In genomic region chr8:86881951-86882350, GRCm38 (mm10) we compare ENCODE assay signal across 12 mouse cellular contexts. TPM values are rescaled to one million over a fixed set of nuclear protein-coding genes. Genes with fewer than 3 reads are reported as not detected.
DNase-seq lines count a peak whose midpoint lies in the region; ATAC-seq and TF ChIP-seq lines count a peak whose summit lies in the region.
"Had no signal": no experiment of that assay in that cellular context is flagged by ENCODE, and none has a peak within 500 bp of the region (broad histone marks: within the 10 kb centered on the region; RNA-seq: fewer than 3 reads in every experiment).

No protein-coding gene starts in this region.

- no peak overlapping the region for H3K4me3 ChIP-seq in heart, postnatal 0 days (ENCODE audit: low read depth, low read length)
- H3K4me3 ChIP-seq in ES-E14 (ENCODE audit: insufficient read depth in 1 of 2, low read depth in 1 of 2, low read length in 2 of 2, poor library complexity in 1 of 2, severe bottlenecking in 1 of 2), result peak overlapping the region; percentile 24 to 95; a peak in 3 of 4 replicates
- no peak overlapping the region for H3K4me3 ChIP-seq in liver, embryonic 11.5 days (ENCODE audit: low read depth, low read length)

- TF ChIP-seq EP300 in heart, postnatal 0 days (IDR thresholded peaks at IDR 0.05; ENCODE audit: low read depth), result no peak

- WGBS in heart, postnatal 0 days, result 63% methylated on average over 9 of the region's 9 CpGs
- 66% methylated on average over 9 of the region's 9 CpGs for WGBS in liver, embryonic 11.5 days

- H3K27me3 ChIP-seq in heart, postnatal 0 days (ENCODE audit: control insufficient read depth, insufficient read depth, low read length), result no peaks in the 10 kb centered on the region
- H3K27me3 ChIP-seq in liver, embryonic 11.5 days (replicated peaks; ENCODE audit: control insufficient read depth, insufficient read depth, low read length), result no peaks in the 10 kb centered on the region

- peaks cover 5% of the 10 kb centered on the region for H3K36me3 ChIP-seq in heart, postnatal 0 days (replicated peaks; ENCODE audit: control insufficient read depth, insufficient read depth, low read length)
- peaks cover 14% of the 10 kb centered on the region for H3K36me3 ChIP-seq in ES-E14 (ENCODE audit: control insufficient read depth, insufficient read depth, low read length, poor library complexity, severe bottlenecking)
- no peaks in the 10 kb centered on the region for H3K36me3 ChIP-seq in liver, embryonic 11.5 days (ENCODE audit: control insufficient read depth, insufficient read depth, low read length)

- no peak overlapping the region for H3K27ac ChIP-seq in heart, postnatal 0 days (ENCODE audit: low read depth)
- peak overlapping the region; percentile 22; the same call in 1 of the 2 replicates for H3K27ac ChIP-seq in ES-E14 (ENCODE audit: insufficient read depth, low read depth, low read length, poor library complexity, severe bottlenecking)
- no peak overlapping the region for H3K27ac ChIP-seq in liver, embryonic 11.5 days (ENCODE audit: low read depth, low read length)

- no peak for TF ChIP-seq CTCF in heart, postnatal 0 days (IDR thresholded peaks at IDR 0.05; ENCODE audit: low read depth)

- in situ Hi-C loops in ES-E14 (cut with MboI; ENCODE audit: low sequenced_read_pairs in 2 of 2, unreplicated experiment in 2 of 2), result no loop called here

- H3K9ac ChIP-seq in heart, postnatal 0 days (replicated peaks; ENCODE audit: low read depth, low read length), result no peak overlapping the region
- H3K9ac ChIP-seq in ES-E14 (ENCODE audit: insufficient read depth, low read depth, low read length, poor library complexity, severe bottlenecking), result peak overlapping the region; percentile 27; the same call in 1 of the 2 replicates
- H3K9ac ChIP-seq in liver, embryonic 11.5 days (ENCODE audit: low read depth, low read length), result no peak overlapping the region

- peaks cover 20% of the 10 kb centered on the region for H3K4me1 ChIP-seq in heart, postnatal 0 days (ENCODE audit: control insufficient read depth, insufficient read depth)
- peaks cover 5 to 11% of the 10 kb centered on the region in 2 experiments for H3K4me1 ChIP-seq in ES-E14 (ENCODE audit: control insufficient read depth in 2 of 2, insufficient read depth in 2 of 2, low read length in 2 of 2, poor library complexity in 1 of 2)
- peaks cover 30% of the 10 kb centered on the region for H3K4me1 ChIP-seq in liver, embryonic 11.5 days (replicated peaks; ENCODE audit: control insufficient read depth, insufficient read depth, low read length)

- ATAC-seq in heart, postnatal 0 days (ENCODE audit: insufficient read depth, low read depth), result no peak
- 0 out of 2 replicates have a peak, but pooled peaks have one; percentile 34 for ATAC-seq in liver, embryonic 11.5 days (replicated peaks; ENCODE audit: low FRiP score)
- ATAC-seq in activated CD4-positive, CD25-positive, alpha-beta regulatory T cell, adult 4 months, result no peak

- peak overlapping the region; percentile 15; the same call in 1 of the 2 replicates for H3K4me2 ChIP-seq in heart, postnatal 0 days (ENCODE audit: low read depth, low read length)
- peak overlapping the region; percentile 32; the same call in 1 of the 2 replicates for H3K4me2 ChIP-seq in liver, embryonic 11.5 days

- H3K9me3 ChIP-seq in heart, postnatal 0 days (replicated peaks; ENCODE audit: control insufficient read depth, low read length), result no peaks in the 10 kb centered on the region
- no peaks in the 10 kb centered on the region for H3K9me3 ChIP-seq in ES-E14 (ENCODE audit: control insufficient read depth, insufficient read depth, low read depth, low read length)
- H3K9me3 ChIP-seq in liver, embryonic 11.5 days (ENCODE audit: control insufficient read depth, low read length), result no peaks in the 10 kb centered on the region

- DNase-seq in adrenal gland, adult 2 months, result peak; percentile 71
- no peak for DNase-seq in adrenal gland, postnatal 4 days (ENCODE audit: low spot score in 2 of 2)
- no peak for DNase-seq in heart, postnatal 0 days (ENCODE audit: low spot score)
- no peak for DNase-seq in heart, adult 8-10 months (ENCODE audit: low spot score)
- DNase-seq in ES-E14 (ENCODE audit: low read depth, low spot score), result no peak
- DNase-seq in liver, embryonic 11.5 days (ENCODE audit: low spot score), result no peak
- DNase-seq in left cerebral cortex, postnatal 10 days (ENCODE audit: extremely low spot score in 1 of 2, low spot score in 2 of 2), result no peak
- DNase-seq: kidney, adult 8-10 months; lung, postnatal 36 days; right cerebral cortex, postnatal 4 days; thymus, adult 18-20 months had no signal

- intact Hi-C loops in left cerebral cortex, postnatal 10 days (cut with DNase I), result no loop called here

TF ChIP-seq in ES-E14, 5 proteins besides CTCF, POLR2A, EP300 and RAD21:
- TF ChIP-seq HCFC1 (IDR thresholded peaks at IDR 0.05; ENCODE audit: borderline replicate concordance, insufficient read depth, low read length) (no peak), MAFK (IDR thresholded peaks at IDR 0.05; ENCODE audit: insufficient read depth, low read depth, low read length) (no peak)

RNA-seq across cellular contexts. Expression of gene N4bp1, which starts 3.1 kb away (rescaled TPM):
- total RNA-seq in adrenal gland, adult 2 months (2021), result 10 to 100 TPM; 23.2 to 45.6 TPM
- polyA plus RNA-seq in adrenal gland, adult 2 months (2012; rRNA removed), result 13.2 and 19.9 TPM in 2 replicates
- 10 to 100 TPM; 37.1 to 37.4 TPM for total RNA-seq in adrenal gland, postnatal 4 days (2021)
- 7.6 and 9.1 TPM in 2 replicates for total RNA-seq in heart, postnatal 0 days (2014; rRNA removed; ENCODE audit: low replicate concordance)
- 3.5 and 3.8 TPM in 2 replicates for polyA plus RNA-seq in heart, postnatal 0 days (2015; fragmentation: Nextera tagmentation; extraction: Ambion mirVana)
- 10 to 100 TPM; 15.8 to 17.9 (median 16.3) TPM for total RNA-seq in heart, adult 8-10 months (2022)
- total RNA-seq in ES-E14 (2012; rRNA removed), result 40.1 and 40.2 TPM in 2 replicates
- 6.6 and 7.8 TPM in 2 replicates for polyA plus RNA-seq in liver, embryonic 11.5 days (2014; fragmentation: Nextera tagmentation; extraction: Ambion mirVana)
- total RNA-seq in left cerebral cortex, postnatal 10 days (2021), result 10 to 100 TPM; 23.2 to 24.7 TPM
- 10 to 100 TPM in 1 of 2 experiments, 1 to 10 TPM in 1; 10.0 to 11.8 TPM for polyA plus RNA-seq in activated CD4-positive, CD25-positive, alpha-beta regulatory T cell, adult 4 months (2017; shearing (Covaris generic))

Comparison
In these comparisons a context has a peak if more than half of its experiments do, and no peak if none do; other contexts are left out.
1. H3K4me3 ChIP-seq: peak in ES-E14 (2 of 2); none in heart, postnatal 0 days (single experiment) and liver, embryonic 11.5 days (single experiment).